In genomic region chr11:88395076-88395990, GRCm38 (mm10) we compare ENCODE assay signal across 8 mouse cellular contexts.
DNase-seq lines count a peak whose midpoint lies in the region; ATAC-seq lines count a peak whose summit lies in the region.
"Had no signal": no experiment of that assay in that cellular context is flagged by ENCODE, and none has a peak within 500 bp of the region (broad histone marks: within the 10 kb centered on the region; RNA-seq: fewer than 3 reads in every experiment).

No protein-coding gene starts in this region.

- no peaks in the 10 kb centered on the region for H3K36me3 ChIP-seq in lung, embryonic 15.5 days
- H3K36me3 ChIP-seq in forebrain, embryonic 15.5 days, result no peaks in the 10 kb centered on the region

- WGBS in lung, embryonic 15.5 days, result 78% methylated on average over 8 of the region's 8 CpGs
- WGBS in forebrain, embryonic 15.5 days, result 71% methylated on average over 8 of the region's 8 CpGs

- H3K27me3 ChIP-seq in lung, embryonic 15.5 days, result no peaks in the 10 kb centered on the region
- H3K27me3 ChIP-seq in forebrain, embryonic 15.5 days, result no peaks in the 10 kb centered on the region

- no peak overlapping the region for H3K4me3 ChIP-seq in lung, embryonic 15.5 days
- no peak overlapping the region for H3K4me3 ChIP-seq in forebrain, embryonic 15.5 days

- peaks cover 30% of the 10 kb centered on the region for H3K4me1 ChIP-seq in lung, embryonic 15.5 days
- H3K4me1 ChIP-seq in forebrain, embryonic 15.5 days, result peaks cover 51% of the 10 kb centered on the region

- no peak for DNase-seq in lung, postnatal 14 days
- peak; percentile 60 for DNase-seq in mesoderm, embryonic 11.5 days (ENCODE audit: low read depth, low spot score)
- DNase-seq in cerebellum, adult 8-10 months, result no peak
- DNase-seq in gastrocnemius, postnatal 10 days, result no peak
- DNase-seq in right cerebral cortex, adult 18-20 months, result no peak
- DNase-seq: gastrocnemius, postnatal 25 days had no signal

- no peak overlapping the region for H3K9ac ChIP-seq in lung, embryonic 15.5 days
- H3K9ac ChIP-seq in forebrain, embryonic 15.5 days (replicated peaks), result no peak overlapping the region

- no peaks in the 10 kb centered on the region for H3K9me3 ChIP-seq in lung, embryonic 15.5 days
- no peaks in the 10 kb centered on the region for H3K9me3 ChIP-seq in forebrain, embryonic 15.5 days

- H3K27ac ChIP-seq in lung, embryonic 15.5 days, result peak overlapping the region; percentile 29; the same call in 1 of the 2 replicates
- H3K27ac ChIP-seq in forebrain, embryonic 15.5 days (replicated peaks), result peak overlapping the region; percentile 46

- H3K4me2 ChIP-seq in lung, embryonic 15.5 days, result no peak overlapping the region
- no peak overlapping the region for H3K4me2 ChIP-seq in forebrain, embryonic 15.5 days (replicated peaks)

- no peak for ATAC-seq in lung, embryonic 15.5 days (ENCODE audit: borderline replicate concordance, extremely low read depth, low FRiP score, low TSS enrichment)
- ATAC-seq in forebrain, embryonic 15.5 days (replicated peaks), result no peak
